Mouse (Mus musculus): ENCODE measurements around the gene Zfp346. TPM values are rescaled to one million over a fixed set of nuclear protein-coding genes. Genes with fewer than 3 reads are reported as not detected.
A peak's percentile ranks its signal among the peaks of the same experiment; 100 is the strongest.

Zfp346 gene
- polyA plus RNA-seq, 1 experiment from 2014 or later: 6.9 TPM

GRCm38 (mm10) chr13:55171517-55172335 lies 66.6 kb downstream of the Zfp346 start:
- H3K4me3 ChIP-seq (ENCODE audit: low read depth, low read length): no peak overlapping the region
- TF ChIP-seq EP300 (IDR thresholded peaks at IDR 0.05) (no peak), CTCF (IDR thresholded peaks at IDR 0.05) (no peak)
- H3K36me3 ChIP-seq (ENCODE audit: insufficient read depth, low read length): no peaks in the 10 kb centered on the region
- no peak overlapping the region for H3K9ac ChIP-seq (replicated peaks; ENCODE audit: low read depth)
- WGBS: 14% methylated on average over 26 of the region's 26 CpGs
- DNase-seq (ENCODE audit: low spot score) (peak; percentile 80), ATAC-seq (peak; percentile 73)
- no peaks in the 10 kb centered on the region for H3K9me3 ChIP-seq (ENCODE audit: low read length)
- no peaks in the 10 kb centered on the region for H3K27me3 ChIP-seq (replicated peaks; ENCODE audit: insufficient read depth, low read length)
- H3K4me1 ChIP-seq (ENCODE audit: insufficient read depth, low read depth, low read length): 0 out of 2 replicates have a peak, but pooled peaks cover 2% of the 10 kb centered on the region
- H3K4me2 ChIP-seq (replicated peaks; ENCODE audit: low read depth, low read length): peak overlapping the region; percentile 44
- peak overlapping the region; percentile 70 for H3K27ac ChIP-seq (ENCODE audit: low read length)

- TF ChIP-seq EP300 (IDR thresholded peaks at IDR 0.05) (no peak), CTCF (IDR thresholded peaks at IDR 0.05) (no peak)
- Histone ChIP-seq H3K4me3 (ENCODE audit: low read depth, low read length) (no peak overlapping the region), H3K27me3 (replicated peaks; ENCODE audit: insufficient read depth, low read length) (no peaks in the 10 kb centered on the region), H3K27ac (ENCODE audit: low read length) (peak overlapping the region; percentile 70), H3K4me1 (ENCODE audit: insufficient read depth, low read depth, low read length) (0 out of 2 replicates have a peak, but pooled peaks cover 2% of the 10 kb centered on the region), H3K36me3 (ENCODE audit: insufficient read depth, low read length) (no peaks in the 10 kb centered on the region), H3K9ac (replicated peaks; ENCODE audit: low read depth) (no peak overlapping the region), H3K4me2 (replicated peaks; ENCODE audit: low read depth, low read length) (no peak overlapping the region), H3K9me3 (ENCODE audit: low read length) (no peaks in the 10 kb centered on the region)
- DNase-seq (ENCODE audit: low spot score) (no peak), ATAC-seq (no peak)
- 42% methylated on average over 7 of the region's 7 CpGs for WGBS
These were observed 67.2 kb downstream of the Zfp346 start for GRCm38 (mm10) chr13:55172336-55172770.

- no peak for DNase-seq (ENCODE audit: low spot score)
- TF ChIP-seq EP300 (IDR thresholded peaks at IDR 0.05): no peak
- no peak for TF ChIP-seq CTCF (IDR thresholded peaks at IDR 0.05)
These were observed 69.2 kb downstream of the Zfp346 start for GRCm38 (mm10) chr13:55174347-55174746.

GRCm38 (mm10) chr13:55176265-55176664 lies 71.2 kb downstream of the Zfp346 start:
- TF ChIP-seq CTCF (IDR thresholded peaks at IDR 0.05) (no peak), EP300 (IDR thresholded peaks at IDR 0.05) (peak; percentile 79)
- no peak overlapping the region for H3K9ac ChIP-seq (replicated peaks; ENCODE audit: low read depth)
- no peak overlapping the region for H3K4me2 ChIP-seq (replicated peaks; ENCODE audit: low read depth, low read length)
- no peak for DNase-seq (ENCODE audit: low spot score)
- no peak overlapping the region for H3K27ac ChIP-seq (ENCODE audit: low read length)
- no peaks in the 10 kb centered on the region for H3K27me3 ChIP-seq (replicated peaks; ENCODE audit: insufficient read depth, low read length)
- H3K9me3 ChIP-seq (ENCODE audit: low read length): no peaks in the 10 kb centered on the region
- WGBS: 69% methylated on average over 6 of the region's 6 CpGs
- H3K36me3 ChIP-seq (ENCODE audit: insufficient read depth, low read length): no peaks in the 10 kb centered on the region
- H3K4me3 ChIP-seq (ENCODE audit: low read depth, low read length): no peak overlapping the region
- 0 out of 2 replicates have a peak, but pooled peaks cover 2% of the 10 kb centered on the region for H3K4me1 ChIP-seq (ENCODE audit: insufficient read depth, low read depth, low read length)
- no peak for ATAC-seq

More at GRCm38 (mm10) chr13:55174347-55174746, 69.2 kb downstream of the Zfp346 start:
- Histone ChIP-seq H3K9ac (replicated peaks; ENCODE audit: low read depth) (no peak overlapping the region), H3K27me3 (replicated peaks; ENCODE audit: insufficient read depth, low read length) (no peaks in the 10 kb centered on the region), H3K4me1 (ENCODE audit: insufficient read depth, low read depth, low read length) (0 out of 2 replicates have a peak, but pooled peaks cover 2% of the 10 kb centered on the region), H3K4me3 (ENCODE audit: low read depth, low read length) (no peak overlapping the region), H3K36me3 (ENCODE audit: insufficient read depth, low read length) (no peaks in the 10 kb centered on the region), H3K27ac (ENCODE audit: low read length) (no peak overlapping the region), H3K4me2 (replicated peaks; ENCODE audit: low read depth, low read length) (no peak overlapping the region), H3K9me3 (ENCODE audit: low read length) (no peaks in the 10 kb centered on the region)
- ATAC-seq: no peak
- 79% methylated on average over 11 of the region's 11 CpGs for WGBS

GRCm38 (mm10) chr13:55177903-55178496 lies 72.9 kb downstream of the Zfp346 start:
- H3K27me3 ChIP-seq (replicated peaks; ENCODE audit: insufficient read depth, low read length): no peaks in the 10 kb centered on the region
- H3K9me3 ChIP-seq (ENCODE audit: low read length): no peaks in the 10 kb centered on the region
- no peak overlapping the region for H3K4me2 ChIP-seq (replicated peaks; ENCODE audit: low read depth, low read length)
- WGBS: 60% methylated on average over 4 of the region's 4 CpGs
- no peak overlapping the region for H3K4me3 ChIP-seq (ENCODE audit: low read depth, low read length)
- no peak for ATAC-seq
- no peaks in the 10 kb centered on the region for H3K36me3 ChIP-seq (ENCODE audit: insufficient read depth, low read length)
- H3K27ac ChIP-seq (ENCODE audit: low read length): no peak overlapping the region
- H3K9ac ChIP-seq (replicated peaks; ENCODE audit: low read depth): no peak overlapping the region
- no peak for DNase-seq (ENCODE audit: low spot score)
- TF ChIP-seq EP300 (IDR thresholded peaks at IDR 0.05) (no peak), CTCF (IDR thresholded peaks at IDR 0.05) (peak; percentile 66)
- H3K4me1 ChIP-seq (ENCODE audit: insufficient read depth, low read depth, low read length): no peaks in the 10 kb centered on the region

GRCm38 (mm10) chr13:55178556-55178955 lies 73.4 kb downstream of the Zfp346 start:
- H3K9ac ChIP-seq (replicated peaks; ENCODE audit: low read depth): no peak overlapping the region
- DNase-seq (ENCODE audit: low spot score) (peak; percentile 80), ATAC-seq (peak; percentile 34)
- peak; percentile 92 for TF ChIP-seq CTCF (IDR thresholded peaks at IDR 0.05)
- TF ChIP-seq EP300 (IDR thresholded peaks at IDR 0.05): no peak
- WGBS: 34% methylated on average over 2 of the region's 2 CpGs
- no peaks in the 10 kb centered on the region for H3K4me1 ChIP-seq (ENCODE audit: insufficient read depth, low read depth, low read length)
- H3K27ac ChIP-seq (ENCODE audit: low read length): no peak overlapping the region
- H3K4me2 ChIP-seq (replicated peaks; ENCODE audit: low read depth, low read length): no peak overlapping the region
- H3K27me3 ChIP-seq (replicated peaks; ENCODE audit: insufficient read depth, low read length): no peaks in the 10 kb centered on the region
- no peak overlapping the region for H3K4me3 ChIP-seq (ENCODE audit: low read depth, low read length)
- H3K9me3 ChIP-seq (ENCODE audit: low read length): no peaks in the 10 kb centered on the region
- H3K36me3 ChIP-seq (ENCODE audit: insufficient read depth, low read length): no peaks in the 10 kb centered on the region
